Mouse (Mus musculus) naive thymus-derived CD4-positive, alpha-beta T cell, adult 5 months (primary cell): ENCODE data around the gene Gm20824. TPM values are rescaled to one million over a fixed set of nuclear protein-coding genes. Genes with fewer than 3 reads are reported as not detected.

Source experiments
- polyA plus RNA-seq: library from polyadenylated mRNA; unstranded; fragments of 100-300 nt; shearing (Covaris generic); gene quantifications from one replicate; pipeline ENCODE4 v1.2.1, GENCODE M21; 2017

Gm20824 gene
- polyA plus RNA-seq, result not detected

DNA sequence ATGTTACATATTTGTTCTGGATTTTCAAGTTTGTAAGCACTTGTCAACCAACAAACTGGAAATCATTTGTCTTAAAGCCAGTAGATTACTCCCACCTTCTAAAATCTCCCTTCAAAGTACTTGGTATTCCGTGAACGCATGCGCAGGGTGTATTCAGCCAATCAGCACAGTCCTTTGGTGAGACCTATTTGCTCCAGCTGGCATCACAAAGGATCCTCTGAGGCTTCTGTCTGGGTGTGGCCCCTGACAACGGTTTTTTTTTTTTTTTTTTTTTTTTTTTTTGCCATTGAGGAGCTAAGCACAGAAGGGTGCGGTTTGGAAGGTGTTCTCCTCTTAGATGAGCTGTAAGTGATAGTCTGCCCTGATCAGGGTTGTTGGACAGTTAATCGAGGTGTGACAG is at the start of gene Gm20824:
Gene Gm20824, plus strand, starts transcription at position 301 of the 400 bp plus-strand sequence.

Other genes starting within 250 kb of the Gm20824 start
- gene Gm20825, start 186.4 kb upstream of the Gm20824 start, polyA plus RNA-seq, result not detected